Mouse (Mus musculus): ENCODE measurements around the gene Cyp2c23. TPM values are rescaled to one million over a fixed set of nuclear protein-coding genes. Genes with fewer than 3 reads are reported as not detected.
A peak's percentile ranks its signal among the peaks of the same experiment; 100 is the strongest.

Gene Cyp2c23
- total and polyA plus RNA-seq, 2 experiments from 2014 or later, result not detected

DNA sequence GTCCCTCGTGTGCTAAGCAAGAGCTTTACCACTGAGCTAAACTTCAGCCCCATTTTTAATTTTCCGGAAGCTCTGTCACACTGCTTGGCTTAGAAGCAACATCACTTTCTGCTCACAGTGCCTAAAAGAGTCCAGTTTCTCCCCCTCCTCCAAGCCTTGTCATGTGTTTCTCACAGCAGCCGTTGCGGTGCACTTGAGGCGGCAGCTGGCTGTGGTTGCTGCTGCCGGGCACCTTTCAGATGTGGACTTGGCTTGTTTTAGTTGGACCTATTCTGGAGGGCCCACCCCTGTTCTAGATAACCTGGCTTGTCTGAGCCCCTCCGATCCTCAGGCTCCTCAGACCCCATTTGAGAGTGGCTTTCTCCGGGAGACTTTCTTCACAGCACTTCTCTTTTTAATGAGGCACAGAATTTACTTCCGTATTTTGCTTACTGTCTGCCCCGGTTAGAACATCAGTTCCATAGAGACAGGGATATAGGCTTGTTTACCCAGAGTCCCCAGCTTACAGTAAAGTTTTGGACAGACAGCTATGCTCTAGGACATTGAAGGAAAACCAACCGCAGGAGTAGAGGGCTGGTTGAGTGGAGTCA, 63.4 kb downstream of the Cyp2c23 start:
- H3K4me2 ChIP-seq (ENCODE audit: low read depth, low read length, poor library complexity, severe bottlenecking), result no peak overlapping the region
- WGBS, result 88% methylated on average over 11 of the region's 11 CpGs
- TF ChIP-seq CTCF (IDR thresholded peaks at IDR 0.05), result no peak

DNA sequence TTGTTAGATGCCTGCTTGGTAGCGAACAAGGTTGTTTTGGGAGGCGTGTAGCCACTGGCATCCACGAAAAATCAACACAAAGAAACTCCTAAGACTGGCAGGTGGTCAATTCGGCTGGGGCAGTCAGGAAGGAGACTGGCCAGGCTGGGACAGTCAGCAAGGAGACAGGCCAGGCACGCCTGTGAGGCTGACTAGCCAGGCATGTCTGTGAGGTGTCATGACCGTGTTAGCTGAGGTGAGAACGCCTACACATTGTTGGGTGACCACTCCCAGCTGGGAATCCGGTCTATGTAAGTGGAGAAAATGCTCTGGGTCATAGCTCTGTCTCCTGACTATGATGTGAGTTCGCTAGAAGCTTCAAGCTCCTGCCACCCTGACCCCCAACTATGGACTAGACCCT, 66.2 kb downstream of the Cyp2c23 start:
- WGBS, result 68% methylated on average over 9 of the region's 9 CpGs
- Histone ChIP-seq H3K4me1 (ENCODE audit: insufficient read depth, low read length) (no peaks in the 10 kb centered on the region), H3K9me3 (ENCODE audit: low read length) (no peaks in the 10 kb centered on the region), H3K27me3 (ENCODE audit: insufficient read depth, low read length) (no peaks in the 10 kb centered on the region), H3K36me3 (ENCODE audit: insufficient read depth, low read length) (no peaks in the 10 kb centered on the region), H3K9ac (replicated peaks; ENCODE audit: low read length, poor library complexity, severe bottlenecking) (no peak overlapping the region), H3K27ac (ENCODE audit: low read depth, low read length) (no peak overlapping the region), H3K4me2 (ENCODE audit: low read depth, low read length, poor library complexity, severe bottlenecking) (no peak overlapping the region), H3K4me3 (ENCODE audit: low read depth, low read length) (no peak overlapping the region)
- TF ChIP-seq CTCF (IDR thresholded peaks at IDR 0.05), result no peak
- no peak for ATAC-seq (ENCODE audit: low FRiP score)
- DNase-seq (ENCODE audit: low spot score), result no peak

More for the DNA sequence above, 63.4 kb downstream of the Cyp2c23 start:
- Histone ChIP-seq H3K36me3 (ENCODE audit: insufficient read depth, low read length) (no peaks in the 10 kb centered on the region), H3K4me1 (ENCODE audit: insufficient read depth, low read length) (no peaks in the 10 kb centered on the region), H3K9ac (replicated peaks; ENCODE audit: low read length, poor library complexity, severe bottlenecking) (no peak overlapping the region), H3K9me3 (ENCODE audit: low read length) (no peaks in the 10 kb centered on the region), H3K4me3 (ENCODE audit: low read depth, low read length) (no peak overlapping the region), H3K27me3 (ENCODE audit: insufficient read depth, low read length) (no peaks in the 10 kb centered on the region), H3K27ac (ENCODE audit: low read depth, low read length) (no peak overlapping the region)
- DNase-seq (ENCODE audit: low spot score) (no peak), ATAC-seq (ENCODE audit: low FRiP score) (no peak)

DNA sequence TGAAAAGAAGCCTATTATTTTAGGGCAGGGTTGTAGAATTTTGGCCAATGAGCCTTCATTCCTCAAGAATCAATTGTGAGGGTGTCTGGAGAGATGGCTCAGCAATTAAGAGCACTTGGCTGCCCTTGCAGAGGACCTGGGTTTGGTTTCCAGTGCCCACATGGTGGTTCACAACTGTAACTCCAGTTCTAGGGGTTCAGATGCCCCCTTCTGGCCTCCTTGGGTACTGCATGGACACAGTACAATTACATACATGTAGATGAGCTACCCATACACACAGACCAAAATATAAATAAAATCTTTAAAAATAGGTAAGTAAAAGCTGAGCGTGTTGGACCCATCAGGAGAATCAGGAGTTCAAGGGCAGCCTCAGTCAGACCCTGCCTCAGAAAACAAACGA, 67.8 kb downstream of the Cyp2c23 start:
- ATAC-seq (ENCODE audit: low FRiP score) (no peak), DNase-seq (ENCODE audit: low spot score) (no peak)
- peak; percentile 30 for TF ChIP-seq CTCF (IDR thresholded peaks at IDR 0.05)
- H3K9ac ChIP-seq (replicated peaks; ENCODE audit: low read length, poor library complexity, severe bottlenecking), result no peak overlapping the region
- no peaks in the 10 kb centered on the region for H3K9me3 ChIP-seq (ENCODE audit: low read length)
- H3K27me3 ChIP-seq (ENCODE audit: insufficient read depth, low read length), result no peaks in the 10 kb centered on the region
- H3K4me1 ChIP-seq (ENCODE audit: insufficient read depth, low read length), result no peaks in the 10 kb centered on the region; the same call in 1 of the 2 replicates
- no peak overlapping the region for H3K4me2 ChIP-seq (ENCODE audit: low read depth, low read length, poor library complexity, severe bottlenecking)
- H3K27ac ChIP-seq (ENCODE audit: low read depth, low read length), result no peak overlapping the region
- no peaks in the 10 kb centered on the region for H3K36me3 ChIP-seq (ENCODE audit: insufficient read depth, low read length)
- WGBS, result 89% methylated on average over 2 of the region's 2 CpGs
- no peak overlapping the region for H3K4me3 ChIP-seq (ENCODE audit: low read depth, low read length)

DNA sequence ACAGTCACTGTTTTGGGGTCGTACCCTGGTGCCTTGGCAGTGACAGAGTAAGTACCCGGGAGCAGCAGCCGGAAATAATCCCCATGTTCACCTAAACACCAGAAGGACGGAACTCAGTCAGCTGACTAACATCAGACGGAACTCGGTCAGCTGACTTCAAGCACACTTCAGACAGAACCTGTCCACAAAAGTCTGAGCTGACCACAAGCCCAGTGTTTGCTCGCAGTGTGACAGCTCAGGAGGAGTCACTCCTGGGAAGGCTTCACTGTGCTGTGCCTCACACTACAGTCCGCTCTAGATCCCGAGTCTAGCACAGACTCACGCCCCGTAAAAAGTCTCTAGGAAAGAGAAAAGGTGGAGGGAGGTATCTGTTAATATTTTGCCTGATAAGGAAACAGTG, 69.0 kb downstream of the Cyp2c23 start:
- Histone ChIP-seq H3K27ac (ENCODE audit: low read depth, low read length) (no peak overlapping the region), H3K36me3 (ENCODE audit: insufficient read depth, low read length) (no peaks in the 10 kb centered on the region), H3K4me3 (ENCODE audit: low read depth, low read length) (no peak overlapping the region), H3K9me3 (ENCODE audit: low read length) (no peaks in the 10 kb centered on the region), H3K27me3 (ENCODE audit: insufficient read depth, low read length) (no peaks in the 10 kb centered on the region), H3K4me2 (ENCODE audit: low read depth, low read length, poor library complexity, severe bottlenecking) (no peak overlapping the region), H3K4me1 (ENCODE audit: insufficient read depth, low read length) (no peaks in the 10 kb centered on the region; the same call in 1 of the 2 replicates), H3K9ac (replicated peaks; ENCODE audit: low read length, poor library complexity, severe bottlenecking) (no peak overlapping the region)
- DNase-seq (ENCODE audit: low spot score), result no peak
- 89% methylated on average over 11 of the region's 11 CpGs for WGBS
- no peak for TF ChIP-seq CTCF (IDR thresholded peaks at IDR 0.05)
- no peak for ATAC-seq (ENCODE audit: low FRiP score)

DNA sequence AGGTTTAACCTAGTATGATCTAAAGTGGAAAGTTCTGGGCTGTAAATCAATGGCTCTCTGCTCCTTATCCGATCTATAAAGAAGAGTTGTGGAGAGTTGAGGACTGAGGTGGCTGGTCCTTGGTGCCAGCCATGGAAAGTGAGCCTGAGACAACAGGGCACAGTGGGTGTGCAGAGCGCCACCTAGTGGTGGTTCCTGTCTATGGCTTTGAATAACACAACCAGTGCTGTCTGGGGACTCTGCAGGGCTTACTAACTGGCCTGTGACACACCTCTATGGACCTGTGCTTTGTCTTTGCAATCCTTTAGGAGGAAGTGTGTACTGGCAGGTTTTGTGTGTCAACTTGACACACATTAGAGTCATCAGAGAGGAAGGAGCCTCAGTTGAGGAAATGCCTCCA, 69.8 kb downstream of the Cyp2c23 start:
- Histone ChIP-seq H3K4me1 (ENCODE audit: insufficient read depth, low read length) (no peaks in the 10 kb centered on the region; the same call in 1 of the 2 replicates), H3K9me3 (ENCODE audit: low read length) (no peaks in the 10 kb centered on the region), H3K4me3 (ENCODE audit: low read depth, low read length) (no peak overlapping the region), H3K9ac (replicated peaks; ENCODE audit: low read length, poor library complexity, severe bottlenecking) (no peak overlapping the region), H3K36me3 (ENCODE audit: insufficient read depth, low read length) (no peaks in the 10 kb centered on the region), H3K4me2 (ENCODE audit: low read depth, low read length, poor library complexity, severe bottlenecking) (no peak overlapping the region), H3K27me3 (ENCODE audit: insufficient read depth, low read length) (no peaks in the 10 kb centered on the region), H3K27ac (ENCODE audit: low read depth, low read length) (no peak overlapping the region)
- WGBS, result 37% methylated on average over 2 of the region's 2 CpGs
- peak; percentile 78 for TF ChIP-seq CTCF (IDR thresholded peaks at IDR 0.05)
- DNase-seq (ENCODE audit: low spot score) (peak; percentile 56), ATAC-seq (ENCODE audit: low FRiP score) (no peak)

DNA sequence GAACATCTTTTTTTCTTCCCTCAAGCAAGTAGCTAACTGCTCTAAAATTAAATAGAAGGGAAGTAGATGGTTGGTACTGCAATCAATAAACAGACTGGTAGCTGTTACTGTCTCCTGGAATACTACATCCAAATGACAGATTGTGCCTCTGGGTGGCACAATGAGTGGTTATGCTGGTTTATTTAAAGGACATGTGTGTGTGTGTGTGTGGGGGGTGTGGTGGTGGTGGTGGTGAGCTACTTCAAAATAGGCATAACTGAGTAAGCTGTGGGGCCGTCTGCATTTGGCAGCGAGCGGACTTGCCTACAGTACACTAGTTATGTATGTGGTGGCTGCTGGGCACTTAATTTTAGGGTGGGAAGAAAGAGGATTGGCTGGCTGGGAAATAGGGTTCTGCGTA, 71.1 kb downstream of the Cyp2c23 start:
- Histone ChIP-seq H3K4me3 (ENCODE audit: low read depth, low read length) (no peak overlapping the region), H3K36me3 (ENCODE audit: insufficient read depth, low read length) (no peaks in the 10 kb centered on the region), H3K27ac (ENCODE audit: low read depth, low read length) (no peak overlapping the region), H3K4me1 (ENCODE audit: insufficient read depth, low read length) (no peaks in the 10 kb centered on the region; the same call in 1 of the 2 replicates), H3K4me2 (ENCODE audit: low read depth, low read length, poor library complexity, severe bottlenecking) (no peak overlapping the region), H3K9me3 (ENCODE audit: low read length) (no peaks in the 10 kb centered on the region), H3K27me3 (ENCODE audit: insufficient read depth, low read length) (no peaks in the 10 kb centered on the region), H3K9ac (replicated peaks; ENCODE audit: low read length, poor library complexity, severe bottlenecking) (no peak overlapping the region)
- no peak for TF ChIP-seq CTCF (IDR thresholded peaks at IDR 0.05)
- ATAC-seq (ENCODE audit: low FRiP score) (no peak), DNase-seq (ENCODE audit: low spot score) (no peak)
- WGBS, result 70% methylated on average over 4 of the region's 4 CpGs

Measured in midbrain, postnatal 0 days (tissue).